Mouse (Mus musculus): ENCODE measurements around the gene Ttl. TPM values are rescaled to one million over a fixed set of nuclear protein-coding genes. Genes with fewer than 3 reads are reported as not detected.

The Ttl gene
- total RNA-seq, 2 experiments from 2014 or later: 1.0 to 5.8 TPM

DNA sequence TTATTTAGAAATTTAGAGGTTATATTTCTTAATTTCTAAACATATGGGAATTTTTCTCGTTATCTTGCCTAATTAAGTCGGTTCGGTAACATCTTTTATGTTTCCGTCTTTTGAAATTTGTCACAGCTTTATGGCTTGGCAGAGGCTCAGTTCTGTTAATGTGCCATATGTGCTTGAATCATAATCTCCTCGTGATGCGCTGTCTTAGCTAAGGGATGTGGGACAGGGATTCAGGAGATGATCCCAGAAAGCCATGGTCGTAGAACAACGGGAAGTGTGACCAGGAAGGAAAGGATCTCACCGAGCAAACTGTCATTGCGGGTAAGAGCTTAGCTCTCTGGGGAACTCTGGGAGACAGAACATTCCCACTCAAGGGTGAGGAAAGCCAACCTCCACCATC is 74.2 kb downstream of the Ttl start:
- ATAC-seq (replicated peaks; ENCODE audit: low FRiP score, low TSS enrichment, poor library complexity, severe bottlenecking): no peak

Other genes with a start within 250 kb of the Ttl start
- gene Tmem87b, start 247.8 kb upstream of the Ttl start, total RNA-seq (2014; fragmentation: Nextera tagmentation): 7.7 and 9.4 TPM in 2 replicates
- gene Tmem87b, start 247.8 kb upstream of the Ttl start, total RNA-seq (2017): 14.3 and 16.2 TPM in 2 replicates
- not detected in 2 replicates for gene Fbln7, start 203.0 kb upstream of the Ttl start, total RNA-seq (2014; fragmentation: Nextera tagmentation)
- not detected in 2 replicates for gene Fbln7, start 203.0 kb upstream of the Ttl start, total RNA-seq (2017)
- 9.4 and 27.9 TPM in 2 replicates for gene Zc3h8, start 121.9 kb upstream of the Ttl start, total RNA-seq (2014; fragmentation: Nextera tagmentation)
- gene Zc3h8, start 121.9 kb upstream of the Ttl start, total RNA-seq (2017): 16.2 TPM in 2 replicates
- gene Zc3h6, start 98.5 kb upstream of the Ttl start, total RNA-seq (2014; fragmentation: Nextera tagmentation): 5.5 and 8.7 TPM in 2 replicates
- gene Zc3h6, start 98.5 kb upstream of the Ttl start, total RNA-seq (2017): 3.3 and 6.2 TPM in 2 replicates
- gene Gm10762, start 98.2 kb upstream of the Ttl start, total RNA-seq (2014; fragmentation: Nextera tagmentation): 7.5 and 7.6 TPM in 2 replicates
- gene Gm10762, start 98.2 kb upstream of the Ttl start, total RNA-seq (2017): 1.2 and 11.3 TPM in 2 replicates
- not detected in 2 replicates for gene Vinac1, start 17.8 kb upstream of the Ttl start, total RNA-seq (2014; fragmentation: Nextera tagmentation)
- gene Vinac1, start 17.8 kb upstream of the Ttl start, total RNA-seq (2017): not detected in 2 replicates
- gene Polr1b, start 35.1 kb downstream of the Ttl start, total RNA-seq (2014; fragmentation: Nextera tagmentation): 68.1 and 87.8 TPM in 2 replicates
- 49.4 and 79.1 TPM in 2 replicates for gene Polr1b, start 35.1 kb downstream of the Ttl start, total RNA-seq (2017)
- gene Chchd5, start 63.8 kb downstream of the Ttl start, total RNA-seq (2014; fragmentation: Nextera tagmentation): 16.5 and 17.3 TPM in 2 replicates
- gene Chchd5, start 63.8 kb downstream of the Ttl start, total RNA-seq (2017): 6.8 and 10.7 TPM in 2 replicates
- gene Slc20a1, start 132.8 kb downstream of the Ttl start, total RNA-seq (2014; fragmentation: Nextera tagmentation): 105 and 115 TPM in 2 replicates
- 180 and 206 TPM in 2 replicates for gene Slc20a1, start 132.8 kb downstream of the Ttl start, total RNA-seq (2017)
- gene Ckap2l, start 231.3 kb downstream of the Ttl start, total RNA-seq (2014; fragmentation: Nextera tagmentation): 39.1 and 54.2 TPM in 2 replicates
- 45.8 and 64.8 TPM in 2 replicates for gene Ckap2l, start 231.3 kb downstream of the Ttl start, total RNA-seq (2017)
- not detected in 2 replicates for gene Il1a, start 244.0 kb downstream of the Ttl start, total RNA-seq (2014; fragmentation: Nextera tagmentation)
- gene Il1a, start 244.0 kb downstream of the Ttl start, total RNA-seq (2017): not detected in 2 replicates

All from megakaryocyte-erythroid progenitor cell, adult 5-6 weeks (primary cell).